Mouse (Mus musculus) brain, embryonic 14.5 days (tissue): ENCODE measurements at regions not wholly inside any gene's neighbourhood (a gene's known extent, or its start where the extent isn't known, plus 50 kb on each side); places are given as distances from the start of the nearest gene placed in this dataset.

Source experiments
- CTCF ChIP-seq: fragments of 200-500 bp; IDR thresholded peaks from 2 replicates; pipeline ENCODE4 v1.5.1; 2012; ENCODE audit warnings: inconsistent platforms, mild to moderate bottlenecking, moderate library complexity, borderline replicate concordance; ENCODE audit not compliant: insufficient read depth, insufficient read length; ENCODE audit errors: extremely low read depth
- POLR2A ChIP-seq: fragments of 200-500 bp; IDR thresholded peaks from 2 replicates; pipeline ENCODE4 v1.6.1; 2012; ENCODE audit warnings: mild to moderate bottlenecking, inconsistent platforms, borderline replicate concordance; ENCODE audit not compliant: poor library complexity, insufficient read depth, insufficient read length, severe bottlenecking; ENCODE audit errors: extremely low read depth

DNA sequence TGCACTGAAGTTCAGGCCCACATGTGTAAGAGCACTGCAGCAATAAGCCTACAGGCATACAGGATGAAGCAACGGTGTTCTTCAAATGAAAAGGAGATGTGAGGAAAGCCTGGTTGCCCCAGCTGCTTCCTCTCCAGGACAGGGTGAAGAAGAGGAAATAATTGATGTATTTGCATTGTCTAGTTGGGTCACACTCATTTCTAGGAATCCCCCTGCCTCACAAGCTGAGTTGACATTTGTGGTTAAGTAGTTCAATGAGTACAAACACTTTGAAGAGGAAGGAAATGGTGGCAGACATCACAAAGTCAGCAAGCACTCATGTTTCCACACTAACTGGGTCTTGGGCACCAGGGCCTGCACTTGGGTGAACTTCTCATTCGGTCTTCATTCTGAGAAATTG is 126.2 kb upstream of the Agr3 start:
- TF ChIP-seq POLR2A (no peak), CTCF (no peak)
